Mouse (Mus musculus) forebrain, postnatal 0 days (tissue): ENCODE data around the gene Tnfaip8l1. TPM values are rescaled to one million over a fixed set of nuclear protein-coding genes. Genes with fewer than 3 reads are reported as not detected.

ENCODE experiments used
- ATAC-seq: fragments of 200-750 bp; cut with Nextera tagmentation; 2 replicates; pipeline ENCODE4 v1.8.0; 2017; ENCODE audit warnings: mild to moderate bottlenecking, moderate library complexity
- DNase-seq: peaks from one replicate; pipeline ENCODE4 v3.0.0-alpha.2; 2015
- H3K27ac ChIP-seq: fragments of 300-500 bp; sonication (generic); 2 replicates; pipeline ENCODE4 v1.5.1; 2014; ENCODE audit warnings: low read depth, mild to moderate bottlenecking, antibody characterized with exemption, low read length, moderate library complexity, mixed read lengths
- H3K27me3 ChIP-seq: fragments of 300-500 bp; sonication (generic); 2 replicates; pipeline ENCODE4 v1.6.1; 2014; ENCODE audit warnings: mild to moderate bottlenecking, low read length, mixed read lengths; ENCODE audit not compliant: insufficient read depth
- H3K36me3 ChIP-seq: fragments of 300-500 bp; sonication (generic); 2 replicates; pipeline ENCODE4 v1.6.1; 2014; ENCODE audit warnings: mild to moderate bottlenecking, moderate library complexity; ENCODE audit not compliant: insufficient read depth
- H3K4me1 ChIP-seq: fragments of 300-500 bp; sonication (generic); 2 replicates; pipeline ENCODE4 v1.6.1; 2014; ENCODE audit warnings: antibody characterized with exemption; ENCODE audit not compliant: insufficient read depth
- H3K4me2 ChIP-seq: fragments of 300-500 bp; sonication (generic); 2 replicates; pipeline ENCODE4 v1.6.1; 2014; ENCODE audit warnings: low read depth, mild to moderate bottlenecking, moderate library complexity
- H3K4me3 ChIP-seq: fragments of 300-500 bp; sonication (generic); 2 replicates; pipeline ENCODE4 v1.5.1; 2014; ENCODE audit warnings: low read depth, low read length, mixed read lengths
- H3K9ac ChIP-seq: fragments of 300-500 bp; sonication (generic); 2 replicates; pipeline ENCODE4 v1.6.1; 2014; ENCODE audit warnings: mild to moderate bottlenecking
- H3K9me3 ChIP-seq: fragments of 300-500 bp; sonication (generic); 2 replicates; pipeline ENCODE4 v1.6.1; 2016; ENCODE audit warnings: low read length
- CTCF ChIP-seq: sonication (generic); IDR thresholded peaks from 2 replicates; pipeline ENCODE4 v1.5.1; 2016; ENCODE audit warnings: antibody characterized with exemption, control low read depth, low read depth
- WGBS: fragments of 180-500 bp; shearing (Covaris S2); extraction: QIAGEN DNeasy Blood & Tissue Kit; methylation state at CpG from one replicate; pipeline ENCODE4 v1.1.7; 2014; 5-methylcytosine and 5-hydroxymethylcytosine counted together
- microRNA-seq, 2 experiments: library from miRNA; unstranded; fragments of <30 nt; microRNA quantifications; one replicate each; pipeline ENCODE4; 2016
- polyA plus RNA-seq: library from polyadenylated mRNA; unstranded; fragments of >200 nt; fragmentation: Nextera tagmentation; extraction: Ambion mirVana; gene quantifications from 2 replicates; pipeline ENCODE4 v1.2.1, GENCODE M21; 2015
- total RNA-seq: library from RNA; depleted of rRNA; stranded (reverse); fragments of >200 nt; gene quantifications from 2 replicates; pipeline ENCODE4 v1.2.3, GENCODE M21; 2014; rRNA removed

The Tnfaip8l1 gene
- total and polyA plus RNA-seq, 2 experiments from 2014 or later: 8.6 to 11.0 TPM

DNA sequence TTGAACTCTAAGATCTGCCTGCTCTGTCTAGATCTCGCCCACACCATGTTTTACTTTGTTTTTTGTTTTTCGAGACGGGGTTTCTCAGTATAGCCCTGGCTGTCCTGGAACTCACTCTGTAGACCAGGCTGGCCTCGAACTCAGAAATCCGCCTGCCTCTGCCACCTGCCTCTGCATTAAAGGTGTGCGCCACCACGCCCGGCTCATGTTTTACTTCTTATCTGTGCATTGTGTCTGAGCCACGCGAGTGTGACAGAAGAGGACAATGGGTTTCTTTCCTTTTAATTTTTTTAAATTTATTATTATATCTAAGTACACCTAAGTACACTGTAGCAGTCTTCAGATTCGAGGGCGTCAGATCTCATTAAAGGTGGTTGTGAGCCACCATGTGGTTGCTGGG lies 57.0 kb downstream of the Tnfaip8l1 start:
- TF ChIP-seq CTCF: no peak
- 46% methylated on average over 12 of the region's 12 CpGs for WGBS
- no peaks in the 10 kb centered on the region for H3K36me3 ChIP-seq
- H3K4me2 ChIP-seq: peak overlapping the region; percentile 91
- peak overlapping the region; percentile 91 for H3K27ac ChIP-seq
- ATAC-seq (no peak), DNase-seq (no peak)
- peaks cover 15% of the 10 kb centered on the region for H3K4me1 ChIP-seq
- no peaks in the 10 kb centered on the region for H3K27me3 ChIP-seq
- peak overlapping the region; percentile 72 for H3K4me3 ChIP-seq
- H3K9ac ChIP-seq: peak overlapping the region; percentile 79
- no peaks in the 10 kb centered on the region for H3K9me3 ChIP-seq

DNA sequence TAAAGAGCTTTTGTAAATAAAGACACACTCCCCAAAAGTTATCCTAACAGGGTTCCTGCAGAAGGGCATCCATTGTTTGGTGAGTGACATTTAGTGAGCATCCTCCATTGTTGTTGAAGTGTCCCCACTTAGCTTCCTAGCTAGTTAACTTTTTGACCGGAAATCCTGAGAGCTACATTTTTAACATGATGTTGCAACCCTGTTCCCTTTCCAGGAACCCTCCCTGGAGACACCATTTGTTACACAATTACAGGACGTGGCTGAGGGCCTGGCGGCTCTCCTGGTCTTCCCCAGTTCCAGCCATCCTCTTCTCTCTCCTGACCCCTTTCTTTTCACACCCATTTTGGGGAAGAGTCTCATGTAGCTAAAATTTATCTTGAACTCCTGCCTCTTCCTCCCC lies 57.5 kb downstream of the Tnfaip8l1 start:
- no peak for DNase-seq
- Histone ChIP-seq H3K27ac (no peak overlapping the region), H3K4me3 (0 out of 2 replicates have a peak overlapping the region, but pooled peaks have one; percentile 72), H3K9ac (no peak overlapping the region), H3K36me3 (no peaks in the 10 kb centered on the region), H3K27me3 (no peaks in the 10 kb centered on the region), H3K9me3 (no peaks in the 10 kb centered on the region), H3K4me2 (no peak overlapping the region), H3K4me1 (peaks cover 15% of the 10 kb centered on the region)
- WGBS: 64% methylated on average over 3 of the region's 3 CpGs
- ATAC-seq: no peak
- no peak for TF ChIP-seq CTCF

Small RNA genes within 50 kb of the gene (microRNA-seq; reads per million reads assigned to microRNA genes)
- gene Gm44397: 0 reads per million in 2 experiments

Other genes with a start within 250 kb of the Tnfaip8l1 start
- 5.7 and 6.5 TPM in 2 replicates for gene Zfp119b, start 213.0 kb upstream of the Tnfaip8l1 start, total RNA-seq
- 5.4 and 6.0 TPM in 2 replicates for gene Zfp119b, start 213.0 kb upstream of the Tnfaip8l1 start, polyA plus RNA-seq
- 2.1 and 3.4 TPM in 2 replicates for gene Ebi3, start 209.8 kb upstream of the Tnfaip8l1 start, total RNA-seq
- gene Ebi3, start 209.8 kb upstream of the Tnfaip8l1 start, polyA plus RNA-seq: 6.4 and 7.7 TPM in 2 replicates
- gene Yju2, start 203.4 kb upstream of the Tnfaip8l1 start, total RNA-seq: 12.9 and 15.2 TPM in 2 replicates
- gene Yju2, start 203.4 kb upstream of the Tnfaip8l1 start, polyA plus RNA-seq: 12.9 and 15.2 TPM in 2 replicates
- gene Shd, start 192.0 kb upstream of the Tnfaip8l1 start, total RNA-seq: 124 and 152 TPM in 2 replicates
- gene Shd, start 192.0 kb upstream of the Tnfaip8l1 start, polyA plus RNA-seq: 106 and 116 TPM in 2 replicates
- 106 and 113 TPM in 2 replicates for gene Fsd1, start 176.0 kb upstream of the Tnfaip8l1 start, total RNA-seq
- 162 and 169 TPM in 2 replicates for gene Fsd1, start 176.0 kb upstream of the Tnfaip8l1 start, polyA plus RNA-seq
- 2.2 and 4.5 TPM in 2 replicates for gene Stap2, start 156.9 kb upstream of the Tnfaip8l1 start, total RNA-seq
- 4.0 and 4.3 TPM in 2 replicates for gene Stap2, start 156.9 kb upstream of the Tnfaip8l1 start, polyA plus RNA-seq
- gene Mpnd, start 156.8 kb upstream of the Tnfaip8l1 start, total RNA-seq: 155 and 159 TPM in 2 replicates
- gene Mpnd, start 156.8 kb upstream of the Tnfaip8l1 start, polyA plus RNA-seq: 99.0 and 110 TPM in 2 replicates
- 65.1 and 74.5 TPM in 2 replicates for gene Sh3gl1, start 125.8 kb upstream of the Tnfaip8l1 start, total RNA-seq
- 93.2 and 99.0 TPM in 2 replicates for gene Sh3gl1, start 125.8 kb upstream of the Tnfaip8l1 start, polyA plus RNA-seq
- 4.7 and 5.9 TPM in 2 replicates for gene Chaf1a, start 122.0 kb upstream of the Tnfaip8l1 start, total RNA-seq
- 4.5 and 4.6 TPM in 2 replicates for gene Chaf1a, start 122.0 kb upstream of the Tnfaip8l1 start, polyA plus RNA-seq
- gene Ubxn6, start 87.4 kb upstream of the Tnfaip8l1 start, total RNA-seq: 90.3 and 109 TPM in 2 replicates
- 88.1 and 88.6 TPM in 2 replicates for gene Ubxn6, start 87.4 kb upstream of the Tnfaip8l1 start, polyA plus RNA-seq
- gene Hdgfl2, start 82.8 kb upstream of the Tnfaip8l1 start, total RNA-seq: 79.9 and 96.4 TPM in 2 replicates
- gene Hdgfl2, start 82.8 kb upstream of the Tnfaip8l1 start, polyA plus RNA-seq: 99.9 and 114 TPM in 2 replicates
- gene Plin4, start 52.7 kb upstream of the Tnfaip8l1 start, total RNA-seq: 0.08 and 0.52 TPM in 2 replicates
- 0.02 TPM in 1 of 2 replicates, not detected in the other for gene Plin4, start 52.7 kb upstream of the Tnfaip8l1 start, polyA plus RNA-seq
- 2.7 and 3.2 TPM in 2 replicates for gene Plin5, start 44.9 kb upstream of the Tnfaip8l1 start, total RNA-seq
- gene Plin5, start 44.9 kb upstream of the Tnfaip8l1 start, polyA plus RNA-seq: 2.4 and 3.9 TPM in 2 replicates
- not detected in 2 replicates for gene Lrg1, start 40.5 kb upstream of the Tnfaip8l1 start, total RNA-seq
- 0.33 and 0.46 TPM in 2 replicates for gene Lrg1, start 40.5 kb upstream of the Tnfaip8l1 start, polyA plus RNA-seq
- 71.0 and 76.4 TPM in 2 replicates for gene Sema6b, start 22.1 kb upstream of the Tnfaip8l1 start, total RNA-seq
- gene Sema6b, start 22.1 kb upstream of the Tnfaip8l1 start, polyA plus RNA-seq: 15.6 and 18.1 TPM in 2 replicates
- gene Mydgf, start 21.4 kb downstream of the Tnfaip8l1 start, total RNA-seq: 52.3 and 65.1 TPM in 2 replicates
- gene Mydgf, start 21.4 kb downstream of the Tnfaip8l1 start, polyA plus RNA-seq: 65.7 and 75.0 TPM in 2 replicates
- 16.2 and 21.9 TPM in 2 replicates for gene Dpp9, start 56.4 kb downstream of the Tnfaip8l1 start, total RNA-seq
- gene Dpp9, start 56.4 kb downstream of the Tnfaip8l1 start, polyA plus RNA-seq: 16.1 and 19.5 TPM in 2 replicates
- 44.2 and 53.6 TPM in 2 replicates for gene Fem1a, start 94.3 kb downstream of the Tnfaip8l1 start, total RNA-seq
- 15.4 and 17.2 TPM in 2 replicates for gene Fem1a, start 94.3 kb downstream of the Tnfaip8l1 start, polyA plus RNA-seq
- gene Ticam1, start 114.3 kb downstream of the Tnfaip8l1 start, total RNA-seq: 1.9 and 2.5 TPM in 2 replicates
- 1.2 and 1.5 TPM in 2 replicates for gene Ticam1, start 114.3 kb downstream of the Tnfaip8l1 start, polyA plus RNA-seq
- gene Plin3, start 130.4 kb downstream of the Tnfaip8l1 start, total RNA-seq: 8.1 and 8.5 TPM in 2 replicates
- 12.4 and 13.9 TPM in 2 replicates for gene Plin3, start 130.4 kb downstream of the Tnfaip8l1 start, polyA plus RNA-seq
- not detected in 2 replicates for gene Arrdc5, start 137.8 kb downstream of the Tnfaip8l1 start, total RNA-seq
- not detected in 2 replicates for gene Arrdc5, start 137.8 kb downstream of the Tnfaip8l1 start, polyA plus RNA-seq
- gene Uhrf1, start 140.8 kb downstream of the Tnfaip8l1 start, total RNA-seq: 7.4 and 11.6 TPM in 2 replicates
- 8.9 and 9.9 TPM in 2 replicates for gene Uhrf1, start 140.8 kb downstream of the Tnfaip8l1 start, polyA plus RNA-seq
- 107 and 133 TPM in 2 replicates for gene Kdm4b, start 163.6 kb downstream of the Tnfaip8l1 start, total RNA-seq
- gene Kdm4b, start 163.6 kb downstream of the Tnfaip8l1 start, polyA plus RNA-seq: 46.8 and 53.2 TPM in 2 replicates